Mouse (Mus musculus) thymus, postnatal 0 days (tissue): Measurements from ENCODE around the gene Adgrb2. TPM values are rescaled to one million over a fixed set of nuclear protein-coding genes. Genes with fewer than 3 reads are reported as not detected.

Experiments
- DNase-seq: peaks from one replicate; pipeline ENCODE4 v3.0.0-alpha.2; 2015; ENCODE audit warnings: low spot score
- polyA plus RNA-seq: library from polyadenylated mRNA; unstranded; fragments of >200 nt; fragmentation: Nextera tagmentation; extraction: Ambion mirVana; gene quantifications from 2 replicates; pipeline ENCODE4 v1.2.1, GENCODE M21; 2015

Gene Adgrb2
- polyA plus RNA-seq, 1 experiment from 2014 or later = 0.17 TPM

DNA sequence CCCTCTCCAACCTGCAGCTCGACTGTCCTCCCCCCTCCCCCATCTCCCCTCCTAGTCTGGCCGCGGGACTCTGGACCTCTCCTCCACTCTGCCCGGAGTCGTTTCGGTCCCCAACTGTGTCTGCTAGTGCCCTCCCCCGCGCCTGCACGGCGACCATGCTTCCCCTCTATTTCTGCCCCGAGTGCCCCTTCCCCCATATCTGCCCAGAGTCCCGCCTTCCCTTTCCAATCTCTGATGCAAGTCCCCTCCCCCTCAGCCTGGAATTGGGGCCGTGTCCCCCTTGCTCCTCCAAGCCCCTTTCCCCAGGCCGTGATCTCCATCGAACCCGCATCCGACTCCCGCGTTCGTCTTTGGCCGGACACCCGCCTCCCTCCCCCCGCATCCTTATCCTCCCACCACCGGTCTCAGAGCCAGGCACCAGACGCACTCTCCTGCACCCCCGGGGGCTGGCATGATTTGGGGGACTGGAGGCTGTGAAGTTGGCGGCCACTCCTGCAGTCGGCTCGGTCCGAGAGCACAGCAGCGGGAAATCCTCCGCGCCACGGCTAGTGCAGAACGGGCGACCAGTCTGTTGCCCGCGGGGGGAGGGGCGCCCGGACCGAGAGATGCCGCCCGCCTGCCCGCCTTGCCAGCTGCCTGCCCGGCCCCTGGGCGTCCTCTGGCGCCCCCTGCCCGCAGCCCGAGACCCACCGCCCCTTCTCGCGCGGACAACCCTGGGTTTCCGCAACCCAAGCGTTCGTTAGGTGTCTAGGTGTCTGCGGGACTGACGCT, 1.2 kb downstream of the Adgrb2 start:
- peak; percentile 47 for DNase-seq

GRCm38 (mm10) chr4:129987825-129988504, 3.3 kb downstream of the Adgrb2 start:
- peak; percentile 27 for DNase-seq

GRCm38 (mm10) chr4:129989925-129990324, 5.3 kb downstream of the Adgrb2 start:
- DNase-seq = no peak

DNA sequence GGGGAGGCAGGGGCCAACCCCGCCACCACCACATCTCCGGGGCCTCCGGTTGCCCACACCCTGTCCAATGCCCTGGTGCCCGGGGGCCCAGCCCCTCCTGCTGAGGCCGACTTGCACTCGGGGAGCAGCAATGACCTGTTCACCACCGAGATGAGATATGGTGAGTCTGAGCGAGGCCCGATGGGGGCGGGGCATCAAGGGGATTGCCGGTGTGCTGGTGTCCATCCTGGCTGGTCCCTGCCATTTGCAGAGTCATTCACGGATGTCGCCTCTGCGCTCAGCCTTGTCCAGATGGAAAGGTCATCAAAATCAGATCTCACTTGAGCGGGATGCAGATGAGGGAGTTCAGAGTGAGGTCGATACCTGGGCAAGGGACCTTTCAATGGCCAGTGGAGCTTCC, 8.1 kb downstream of the Adgrb2 start:
- DNase-seq = no peak

DNA sequence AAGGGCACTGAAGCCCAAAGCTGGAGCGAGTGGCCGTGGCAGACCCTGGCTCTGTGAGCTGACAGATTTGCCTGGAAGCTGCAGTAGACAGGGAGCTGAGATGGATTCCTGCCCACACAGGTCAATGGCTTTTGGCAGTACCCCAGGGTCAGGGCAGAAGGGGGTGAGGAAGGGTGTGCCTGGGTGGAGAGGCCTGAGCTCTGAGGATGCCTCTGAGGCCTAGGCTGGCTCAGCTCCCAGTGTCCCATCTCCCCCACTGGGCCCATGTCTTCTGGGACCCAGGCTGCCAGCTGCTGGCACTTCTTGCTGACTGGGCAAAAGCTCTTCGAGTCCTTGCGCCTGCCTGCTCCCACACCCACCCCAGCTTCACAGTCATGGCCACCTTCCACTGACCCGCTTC, 8.5 kb downstream of the Adgrb2 start:
- DNase-seq = no peak

GRCm38 (mm10) chr4:129993944-129994695, 9.4 kb downstream of the Adgrb2 start:
- DNase-seq = no peak

GRCm38 (mm10) chr4:129994728-129995127, 10.1 kb downstream of the Adgrb2 start:
- DNase-seq = no peak

DNA sequence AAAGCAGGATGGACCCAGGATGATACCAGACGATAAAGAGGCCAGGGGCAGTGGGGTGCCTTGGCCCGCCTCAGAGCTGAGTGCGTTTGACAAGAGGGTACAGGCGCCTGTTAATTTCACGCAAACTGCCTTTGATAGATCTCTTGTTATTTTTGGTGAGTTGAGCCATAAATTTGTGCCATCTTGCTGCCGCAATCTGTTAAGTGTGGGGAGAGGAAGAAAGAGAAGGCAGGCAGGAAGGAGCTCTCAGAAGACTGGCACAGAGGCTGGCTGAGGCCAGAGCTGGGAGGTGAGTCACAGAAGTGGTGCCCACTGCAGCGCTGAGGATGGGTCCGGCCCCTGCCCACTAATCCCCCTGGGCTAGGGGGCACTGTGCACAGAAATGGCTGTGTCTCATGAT, 10.6 kb downstream of the Adgrb2 start:
- DNase-seq = no peak

GRCm38 (mm10) chr4:129996015-129996414, 11.3 kb downstream of the Adgrb2 start:
- DNase-seq = no peak

DNA sequence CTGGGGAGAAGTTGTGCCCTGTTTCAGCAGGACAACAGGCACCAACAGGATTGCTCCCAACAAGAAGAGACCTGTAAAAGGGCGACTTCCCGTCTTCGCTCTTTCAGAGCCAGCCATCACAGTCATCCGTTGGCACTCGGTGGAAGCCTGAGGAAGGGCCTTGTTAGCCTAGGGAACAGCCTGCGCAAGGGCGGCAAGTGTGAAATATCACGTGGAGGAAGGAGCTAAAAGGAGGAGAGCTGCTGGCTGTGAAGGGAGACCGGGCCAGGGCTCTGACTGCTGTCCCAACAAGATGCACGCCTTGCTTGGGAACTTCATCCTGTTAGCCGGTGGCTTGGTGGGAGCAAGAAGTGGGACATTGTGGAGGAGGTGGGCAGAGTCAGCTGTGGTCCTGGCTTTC, 13.5 kb downstream of the Adgrb2 start:
- DNase-seq = no peak

GRCm38 (mm10) chr4:130001710-130002109, 17.0 kb downstream of the Adgrb2 start:
- DNase-seq = no peak

- DNase-seq = no peak
These were observed 17.5 kb downstream of the Adgrb2 start for GRCm38 (mm10) chr4:130002157-130002556.

DNA sequence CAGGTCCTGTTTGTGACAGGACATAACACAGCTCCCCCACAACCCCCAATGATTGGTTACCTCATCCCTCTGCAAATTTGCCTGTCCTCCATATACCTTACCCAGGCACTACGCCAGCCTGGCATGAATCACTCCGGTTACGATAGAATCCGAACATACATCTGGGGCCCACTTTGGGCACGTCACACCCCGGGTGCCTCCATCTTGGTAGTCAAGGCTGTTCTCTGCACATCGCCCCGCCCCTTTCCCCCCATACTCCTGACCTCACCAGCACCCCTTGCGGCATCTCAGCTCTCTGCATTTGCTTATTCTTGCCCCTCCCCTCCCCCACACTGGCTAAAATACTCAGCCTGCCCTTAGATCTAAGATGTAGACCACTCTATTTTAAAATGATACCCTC, 20.9 kb downstream of the Adgrb2 start:
- no peak for DNase-seq

DNA sequence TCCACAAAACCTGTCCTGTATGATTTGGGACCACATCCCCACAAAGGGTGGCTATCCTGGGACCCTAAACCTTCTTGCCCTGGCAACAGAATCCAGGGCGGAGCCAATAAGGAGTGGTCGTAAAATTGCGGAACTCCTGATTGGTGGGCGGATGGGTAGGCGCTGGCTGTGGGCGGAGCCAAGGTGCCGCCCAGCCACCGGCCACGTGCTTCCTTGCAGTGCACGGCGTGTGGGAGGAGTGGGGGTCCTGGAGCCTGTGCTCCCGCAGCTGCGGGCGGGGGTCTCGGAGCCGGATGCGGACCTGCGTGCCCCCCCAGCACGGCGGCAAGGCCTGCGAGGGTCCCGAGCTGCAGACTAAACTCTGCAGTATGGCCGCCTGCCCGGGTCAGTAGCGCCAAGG, 21.9 kb downstream of the Adgrb2 start:
- DNase-seq = no peak

DNA sequence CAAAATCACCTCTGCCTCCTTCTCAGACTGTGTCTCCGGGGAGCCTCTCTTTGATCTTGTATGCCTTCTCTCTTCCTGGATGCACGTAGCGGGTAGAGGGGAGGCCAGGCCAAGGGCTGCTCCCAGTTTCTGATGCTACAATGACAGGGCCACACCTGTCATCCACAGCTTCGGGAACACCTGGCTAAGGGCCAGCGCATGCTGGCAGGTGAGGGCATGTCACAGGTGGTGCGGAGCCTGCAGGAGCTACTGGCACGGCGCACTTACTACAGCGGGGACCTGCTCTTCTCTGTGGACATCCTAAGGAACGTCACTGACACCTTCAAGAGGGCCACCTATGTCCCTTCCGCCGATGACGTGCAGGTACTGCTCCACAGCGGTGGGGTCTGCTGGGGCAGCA, 24.4 kb downstream of the Adgrb2 start:
- no peak for DNase-seq

DNA sequence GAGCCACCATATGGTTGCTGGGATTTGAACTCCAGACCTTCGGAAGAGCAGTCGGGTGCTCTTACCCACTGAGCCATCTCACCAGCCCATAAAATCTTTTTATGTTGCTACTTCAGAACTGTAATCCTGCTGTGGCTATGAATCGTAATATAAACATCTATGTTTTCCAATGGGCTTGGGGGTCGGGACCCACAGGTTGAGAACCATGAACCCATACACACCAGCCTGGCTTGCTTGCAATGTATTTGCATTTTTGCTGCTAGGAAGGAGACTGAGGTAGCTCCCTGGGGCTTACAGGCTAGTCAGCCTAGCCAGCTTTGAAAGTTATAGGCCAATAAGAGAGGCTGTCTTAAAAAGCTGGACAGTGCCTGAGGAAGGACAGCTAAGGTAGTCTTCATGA, 26.1 kb downstream of the Adgrb2 start:
- no peak for DNase-seq

GRCm38 (mm10) chr4:130012234-130012633, 27.6 kb downstream of the Adgrb2 start:
- DNase-seq = no peak

GRCm38 (mm10) chr4:130013111-130013510, 28.4 kb downstream of the Adgrb2 start:
- no peak for DNase-seq

GRCm38 (mm10) chr4:130016010-130016409, 31.3 kb downstream of the Adgrb2 start:
- DNase-seq = no peak

GRCm38 (mm10) chr4:130017036-130017674, 32.5 kb downstream of the Adgrb2 start:
- DNase-seq = peak; percentile 55

- no peak for DNase-seq
These were observed 38.3 kb downstream of the Adgrb2 start for GRCm38 (mm10) chr4:130022952-130023351.
